Mouse (Mus musculus) limb, embryonic 14.5 days (tissue): ENCODE data around the gene Atox1. TPM values are rescaled to one million over a fixed set of nuclear protein-coding genes. Genes with fewer than 3 reads are reported as not detected.
A peak's percentile ranks its signal among the peaks of the same experiment; 100 is the strongest.

Experiments
- ATAC-seq: fragments of 200-750 bp; cut with Nextera tagmentation; 2 replicates; pipeline ENCODE4 v1.8.0; 2017; ENCODE audit warnings: low read depth, moderate number of reproducible peaks, moderate TSS enrichment; ENCODE audit not compliant: low FRiP score
- DNase-seq: peaks from one replicate; pipeline ENCODE4 v3.0.0-alpha.2; 2015; ENCODE audit warnings: low spot score
- H3K27ac ChIP-seq: fragments of 300-500 bp; sonication (generic); replicated peaks from 2 replicates; pipeline ENCODE4 v1.5.1; 2014; ENCODE audit warnings: low read depth, mild to moderate bottlenecking, low read length, moderate library complexity, mixed read lengths
- H3K27me3 ChIP-seq: fragments of 300-500 bp; sonication (generic); 2 replicates; pipeline ENCODE4 v1.6.1; 2014; ENCODE audit warnings: low read length, mixed read lengths; ENCODE audit not compliant: control insufficient read depth, insufficient read depth
- H3K36me3 ChIP-seq: fragments of 300-500 bp; sonication (generic); 2 replicates; pipeline ENCODE4 v1.6.1; 2014; ENCODE audit warnings: mild to moderate bottlenecking, low read length, moderate library complexity, mixed read lengths; ENCODE audit not compliant: control insufficient read depth, insufficient read depth
- H3K4me1 ChIP-seq: fragments of 300-500 bp; sonication (generic); 2 replicates; pipeline ENCODE4 v1.6.1; 2014; ENCODE audit warnings: antibody characterized with exemption, low read length, mixed read lengths; ENCODE audit not compliant: control insufficient read depth, insufficient read depth
- H3K4me2 ChIP-seq: fragments of 300-500 bp; sonication (generic); replicated peaks from 2 replicates; pipeline ENCODE4 v1.6.1; 2014; ENCODE audit warnings: low read depth, mild to moderate bottlenecking, low read length, moderate library complexity; ENCODE audit not compliant: severe bottlenecking
- H3K4me3 ChIP-seq: fragments of 300-500 bp; sonication (generic); replicated peaks from 2 replicates; pipeline ENCODE4 v1.5.1; 2014; ENCODE audit warnings: low read length
- H3K9ac ChIP-seq: fragments of 300-500 bp; sonication (generic); 2 replicates; pipeline ENCODE4 v1.6.1; 2014; ENCODE audit warnings: mild to moderate bottlenecking, low read depth, low read length, moderate library complexity; ENCODE audit not compliant: severe bottlenecking
- H3K9me3 ChIP-seq: fragments of 300-500 bp; sonication (generic); 2 replicates; pipeline ENCODE4 v1.6.1; 2016; ENCODE audit warnings: low read length; ENCODE audit not compliant: control insufficient read depth
- POLR2A ChIP-seq: fragments of 200-500 bp; IDR thresholded peaks from 2 replicates; pipeline ENCODE4 v1.8.0; 2012; ENCODE audit warnings: inconsistent platforms, mild to moderate bottlenecking, moderate library complexity, borderline replicate concordance; ENCODE audit not compliant: insufficient read depth, insufficient read length; ENCODE audit errors: extremely low read depth
- WGBS: fragments of 180-500 bp; shearing (Covaris S2); extraction: QIAGEN DNeasy Blood & Tissue Kit; methylation state at CpG from one replicate; pipeline ENCODE4 v1.1.7; 2014; 5-methylcytosine and 5-hydroxymethylcytosine counted together
- polyA plus RNA-seq, 2 experiments: library from polyadenylated mRNA; depleted of rRNA in 1 of 2; stranded (reverse) in 1 of 2; unstranded in 1 of 2; fragments of >200 nt; fragmentation: Nextera tagmentation in 1 of 2; extraction: Ambion mirVana in 1 of 2; gene quantifications; 2 replicates each; pipeline versions ENCODE4 v1.2.1 to v1.2.3; 2012 to 2014

Gene Atox1
- polyA plus RNA-seq, 2 experiments = 256 to 474 TPM

- no peak overlapping the region for H3K4me3 ChIP-seq
- no peaks in the 10 kb centered on the region for H3K27me3 ChIP-seq
- no peak overlapping the region for H3K4me2 ChIP-seq
- H3K9me3 ChIP-seq = no peaks in the 10 kb centered on the region
- no peak overlapping the region for H3K27ac ChIP-seq
- H3K4me1 ChIP-seq = peaks cover 19% of the 10 kb centered on the region
- no peak for ATAC-seq
- no peak overlapping the region for H3K9ac ChIP-seq
- DNase-seq = no peak
- 86% methylated on average over 10 of the region's 10 CpGs for WGBS
- TF ChIP-seq POLR2A = no peak
- H3K36me3 ChIP-seq = no peaks in the 10 kb centered on the region
Measured at GRCm38 (mm10) chr11:55464707-55465106, 3.7 kb upstream of the Atox1 start.

GRCm38 (mm10) chr11:55462149-55462548, 1.1 kb upstream of the Atox1 start:
- Histone ChIP-seq H3K36me3 (no peaks in the 10 kb centered on the region), H3K4me3 (no peak overlapping the region), H3K4me2 (no peak overlapping the region), H3K4me1 (peaks cover 15% of the 10 kb centered on the region), H3K27ac (no peak overlapping the region), H3K9ac (no peak overlapping the region), H3K9me3 (no peaks in the 10 kb centered on the region), H3K27me3 (no peaks in the 10 kb centered on the region)
- TF ChIP-seq POLR2A = no peak
- ATAC-seq = no peak
- no peak for DNase-seq
- WGBS = 95% methylated on average over 9 of the region's 9 CpGs

- H3K4me3 ChIP-seq = peak overlapping the region; percentile 82
- H3K27me3 ChIP-seq = no peaks in the 10 kb centered on the region
- H3K36me3 ChIP-seq = no peaks in the 10 kb centered on the region
- H3K9ac ChIP-seq = peak overlapping the region; percentile 65
- no peaks in the 10 kb centered on the region for H3K9me3 ChIP-seq
- under 1% methylated on average over 17 of the region's 17 CpGs for WGBS
- peak; percentile 24; the same call in 1 of the 2 replicates for ATAC-seq
- TF ChIP-seq POLR2A = no peak
- 0 out of 2 replicates have a peak overlapping the region, but pooled peaks have one; percentile 33 for H3K27ac ChIP-seq
- no peak for DNase-seq
- peaks cover 15% of the 10 kb centered on the region for H3K4me1 ChIP-seq
- peak overlapping the region; percentile 94 for H3K4me2 ChIP-seq
Measured at GRCm38 (mm10) chr11:55460559-55461018, 450 bp downstream of the Atox1 start.

- Histone ChIP-seq H3K9ac (peak overlapping the region; percentile 65), H3K27ac (no peak overlapping the region), H3K4me2 (peak overlapping the region; percentile 94), H3K27me3 (no peaks in the 10 kb centered on the region), H3K4me1 (peaks cover 15% of the 10 kb centered on the region), H3K9me3 (no peaks in the 10 kb centered on the region), H3K4me3 (peak overlapping the region; percentile 82), H3K36me3 (0 out of 2 replicates have a peak, but pooled peaks cover under 1% of the 10 kb centered on the region)
- ATAC-seq (no peak), DNase-seq (peak; percentile 42)
- 24% methylated on average over 3 of the region's 3 CpGs for WGBS
- TF ChIP-seq POLR2A = no peak
Measured at GRCm38 (mm10) chr11:55459850-55460558, 1.0 kb downstream of the Atox1 start.

GRCm38 (mm10) chr11:55458501-55458900, 2.5 kb downstream of the Atox1 start:
- no peaks in the 10 kb centered on the region for H3K27me3 ChIP-seq
- H3K4me2 ChIP-seq = no peak overlapping the region
- H3K4me1 ChIP-seq = peaks cover 15% of the 10 kb centered on the region
- H3K27ac ChIP-seq = no peak overlapping the region
- DNase-seq = no peak
- H3K9ac ChIP-seq = no peak overlapping the region
- no peak for TF ChIP-seq POLR2A
- 0 out of 2 replicates have a peak, but pooled peaks cover 14% of the 10 kb centered on the region for H3K36me3 ChIP-seq
- H3K9me3 ChIP-seq = no peaks in the 10 kb centered on the region
- ATAC-seq = no peak
- no peak overlapping the region for H3K4me3 ChIP-seq
- WGBS = 50% methylated on average over 4 of the region's 4 CpGs
